Mouse (Mus musculus) c-Kit-negative CD71-positive TER-119-positive erythroid progenitor cells, embryonic 14.5 days (primary cell): Measurements from ENCODE around the gene Ccdc171.
"Not testable (repeated sequence)": the region's sequence is repeated elsewhere in the genome, so short reads cannot be mapped to it uniquely, and the experiment has no call there.

Source experiments
- DNase-seq: peaks from one replicate; pipeline ENCODE4 v3.0.0-alpha.2; 2013; ENCODE audit warnings: low read depth, low spot score

Gene Ccdc171

GRCm38 (mm10) chr4:83656571-83656970 is 131.2 kb downstream of the Ccdc171 start:
- DNase-seq = no peak

DNA sequence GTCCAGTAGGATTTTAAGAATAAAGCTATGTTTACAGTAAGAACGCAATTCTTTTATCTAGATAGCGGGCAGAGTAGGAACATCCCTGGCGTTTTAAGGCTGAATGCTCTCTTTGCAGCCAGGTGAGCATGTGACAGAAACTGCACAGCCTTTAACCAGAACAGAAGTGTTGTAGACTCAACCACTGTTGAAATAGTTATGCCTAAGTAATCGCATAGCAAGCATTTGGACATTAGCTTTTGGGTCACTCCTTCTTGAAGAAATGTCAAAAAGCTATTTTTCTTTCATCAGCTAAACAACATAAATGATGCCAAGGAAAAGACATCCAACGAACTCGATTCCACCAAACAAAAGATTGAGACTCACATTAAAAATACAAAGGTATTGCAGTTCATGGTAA is 131.7 kb downstream of the Ccdc171 start:
- DNase-seq = no peak

DNA sequence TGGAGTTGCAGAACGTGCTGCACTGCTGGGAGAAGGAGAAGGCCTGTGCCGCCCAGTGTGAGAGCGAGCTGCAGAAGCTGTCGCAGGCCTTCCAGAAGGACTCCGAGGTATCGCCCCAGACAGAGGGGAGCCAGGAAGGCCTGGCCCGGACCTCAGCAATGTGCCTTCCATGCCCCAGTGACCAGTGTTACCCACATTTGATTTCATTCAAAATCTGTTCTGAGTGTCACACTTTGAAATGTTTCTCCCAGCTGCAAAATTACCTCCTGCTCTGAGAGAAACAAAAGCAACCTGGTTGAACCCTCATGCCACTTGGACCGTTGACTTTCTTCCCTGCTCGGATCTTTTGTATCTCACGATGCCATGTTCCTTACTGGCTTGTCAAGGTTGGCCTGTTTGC is 133.1 kb downstream of the Ccdc171 start:
- no peak for DNase-seq

DNA sequence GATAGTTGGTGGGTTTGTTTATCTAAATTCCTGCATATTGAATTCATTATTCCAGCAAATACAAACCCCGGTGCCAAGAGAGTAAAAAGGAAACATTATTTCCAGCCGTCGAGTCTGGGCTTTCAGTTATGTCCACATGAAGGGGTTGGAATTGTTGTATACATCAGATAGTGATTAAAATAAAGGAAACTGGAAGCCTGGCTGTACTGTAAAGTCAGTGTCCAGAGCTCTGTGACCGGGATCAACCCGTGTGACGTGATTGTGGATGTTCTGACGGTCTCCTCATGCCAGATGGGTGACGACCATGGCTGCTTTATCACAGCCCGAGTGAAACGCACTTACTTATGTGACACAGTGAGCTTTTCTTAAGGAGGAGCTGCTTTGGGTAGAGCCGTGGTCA is 134.1 kb downstream of the Ccdc171 start:
- no peak for DNase-seq

DNA sequence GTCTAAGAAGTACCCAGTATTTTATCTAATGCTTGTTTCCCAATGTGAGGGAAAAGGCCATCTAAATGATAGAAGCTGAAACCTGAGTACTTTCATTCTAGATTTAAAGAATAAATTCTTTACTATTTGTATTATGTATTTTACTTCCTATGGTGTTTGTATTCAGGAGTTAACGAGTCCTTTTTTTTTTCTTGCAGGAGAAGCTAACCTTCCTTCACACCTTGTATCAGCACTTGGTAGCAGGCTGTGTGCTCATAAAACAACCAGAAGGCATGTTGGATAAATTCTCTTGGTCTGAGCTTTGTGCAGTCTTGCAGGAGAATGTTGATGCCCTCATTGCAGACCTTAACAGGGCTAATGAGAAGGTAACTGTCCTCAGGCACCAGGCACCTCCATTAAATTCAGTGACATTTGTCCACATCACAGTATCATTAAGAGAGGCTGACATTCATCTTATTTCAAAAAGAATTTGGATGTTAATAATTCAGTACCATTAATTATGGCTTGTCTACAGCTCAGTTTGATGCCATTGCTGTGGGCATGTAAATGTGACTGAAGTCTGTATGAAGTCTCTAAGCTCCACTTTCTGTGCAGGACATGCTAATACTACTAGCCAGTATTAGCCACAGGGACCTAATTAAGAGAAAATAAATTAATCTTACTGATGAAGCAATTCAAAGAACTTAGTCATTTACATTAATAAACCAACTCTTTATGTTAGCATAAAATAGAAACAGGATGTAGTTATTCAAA is 136.3 kb downstream of the Ccdc171 start:
- no peak for DNase-seq

GRCm38 (mm10) chr4:83662301-83662700 is 137.0 kb downstream of the Ccdc171 start:
- DNase-seq = no peak

- DNase-seq = no peak
These were observed 144.2 kb downstream of the Ccdc171 start for GRCm38 (mm10) chr4:83669552-83669951.

GRCm38 (mm10) chr4:83675308-83675707 is 150.0 kb downstream of the Ccdc171 start:
- not testable (repeated sequence) for DNase-seq

GRCm38 (mm10) chr4:83676444-83676843 is 151.1 kb downstream of the Ccdc171 start:
- no peak for DNase-seq

DNA sequence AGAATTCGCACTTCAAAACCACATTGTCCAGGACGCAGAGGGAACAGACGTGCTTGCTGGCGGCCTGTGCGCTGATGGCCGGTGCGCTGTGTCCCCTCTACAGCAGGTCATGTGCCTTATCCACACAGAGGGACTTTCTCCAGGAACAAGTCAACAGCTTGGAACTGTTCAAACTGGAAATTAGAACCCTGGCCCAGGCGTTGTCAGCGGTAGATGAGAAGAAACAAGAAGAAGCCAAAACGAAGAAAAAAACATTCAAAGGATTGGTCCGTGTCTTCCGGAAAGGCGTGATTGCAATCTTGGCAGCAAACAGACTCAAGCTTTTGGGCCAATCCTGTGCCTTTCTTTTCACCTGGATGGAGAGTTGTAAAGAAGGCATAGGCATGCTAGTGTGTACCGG is 155.7 kb downstream of the Ccdc171 start:
- DNase-seq = no peak

DNA sequence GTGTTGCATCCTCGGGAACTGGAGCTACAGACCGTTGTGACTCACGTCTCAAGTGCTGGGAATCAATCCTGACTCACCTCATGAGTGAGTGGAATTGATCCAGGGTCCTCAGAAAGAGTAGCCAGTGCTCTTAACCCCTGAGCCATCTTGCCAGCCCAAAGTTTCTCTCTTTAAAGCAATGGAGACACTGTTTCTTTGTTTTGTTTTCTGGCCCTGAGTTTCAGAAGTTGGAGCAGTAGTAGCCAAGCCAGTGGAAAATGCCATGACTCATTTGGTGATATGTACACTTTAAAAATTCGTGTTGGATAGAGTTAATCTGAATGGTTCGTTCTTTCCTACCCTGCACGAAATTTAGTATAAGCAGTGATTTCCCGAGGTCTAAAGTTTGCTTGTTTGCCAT is 157.5 kb downstream of the Ccdc171 start:
- no peak for DNase-seq

DNA sequence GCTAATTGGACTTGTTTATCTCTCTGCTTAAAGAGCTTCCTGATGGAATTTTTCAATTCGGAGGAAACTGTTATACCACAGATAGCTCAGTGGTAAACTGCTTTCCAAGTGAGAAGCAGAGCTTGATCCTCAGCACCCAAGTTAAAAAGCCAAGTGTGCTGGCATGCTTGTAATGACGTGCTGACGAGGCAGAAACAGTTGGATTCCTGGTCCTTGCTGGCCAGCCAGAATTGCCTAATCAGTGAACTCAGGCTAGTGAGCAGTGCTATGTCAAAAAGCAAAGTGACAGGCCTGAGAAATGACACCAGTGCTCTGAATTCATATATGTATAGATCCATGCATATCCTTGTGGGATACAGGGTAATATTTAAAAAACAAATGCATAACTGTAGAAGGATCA is 174.8 kb downstream of the Ccdc171 start:
- no peak for DNase-seq

GRCm38 (mm10) chr4:83716996-83717395 is 191.7 kb downstream of the Ccdc171 start:
- DNase-seq = no peak

DNA sequence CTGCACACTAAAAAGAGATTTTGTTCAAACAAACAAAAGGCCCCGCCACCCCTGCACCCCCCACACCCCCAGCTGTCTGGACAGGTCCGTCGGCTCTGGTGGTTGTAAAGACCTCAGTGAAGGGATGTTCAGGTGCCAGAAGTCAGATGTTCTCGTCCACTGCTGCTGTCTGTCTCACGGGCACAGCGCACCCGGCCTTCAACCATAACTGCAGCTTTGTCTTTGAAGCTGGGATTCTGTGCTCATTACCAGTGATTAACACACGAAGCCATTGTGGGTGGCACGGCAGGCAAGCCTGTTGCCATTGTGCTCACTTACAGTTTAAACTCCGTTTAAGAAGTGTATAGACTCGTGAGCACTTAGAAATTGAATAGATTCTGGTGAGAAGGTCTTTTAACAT is 194.5 kb downstream of the Ccdc171 start:
- no peak for DNase-seq

- DNase-seq = no peak
These were observed 199.8 kb downstream of the Ccdc171 start for GRCm38 (mm10) chr4:83725136-83725535.

- DNase-seq = no peak
These were observed 214.0 kb downstream of the Ccdc171 start for GRCm38 (mm10) chr4:83739137-83739890.

- no peak for DNase-seq
These were observed 214.5 kb downstream of the Ccdc171 start for GRCm38 (mm10) chr4:83739891-83740277.

DNA sequence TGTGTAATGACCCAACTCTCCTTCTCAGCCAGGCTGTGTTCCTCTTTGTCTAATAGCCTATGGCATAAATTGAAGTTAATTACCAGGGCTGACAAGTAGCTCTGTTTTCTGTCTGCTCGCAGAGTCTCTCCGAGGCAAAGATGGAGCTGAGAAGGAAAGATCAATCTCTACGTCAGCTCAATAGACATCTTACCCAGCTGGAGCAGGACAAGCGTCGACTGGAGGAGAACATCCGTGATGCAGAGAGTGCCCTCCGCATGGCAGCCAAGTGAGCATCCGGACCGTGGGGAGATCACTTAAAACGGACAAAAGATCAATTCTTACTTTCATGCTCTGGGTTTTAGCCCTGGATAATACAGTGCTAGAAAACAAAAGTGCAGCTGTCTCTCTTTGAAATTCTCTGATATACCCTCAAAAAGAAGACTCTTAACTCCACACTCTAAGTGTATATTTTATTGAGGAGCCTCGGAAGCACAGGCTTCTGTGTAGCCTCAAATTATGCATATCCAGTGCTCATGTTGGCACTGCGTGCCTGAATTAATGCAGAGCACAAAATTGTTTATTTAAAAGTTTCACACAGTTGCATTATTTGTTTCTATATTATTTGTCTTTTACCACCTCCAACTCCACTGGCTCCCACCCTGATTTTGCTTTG is 217.6 kb downstream of the Ccdc171 start:
- no peak for DNase-seq

DNA sequence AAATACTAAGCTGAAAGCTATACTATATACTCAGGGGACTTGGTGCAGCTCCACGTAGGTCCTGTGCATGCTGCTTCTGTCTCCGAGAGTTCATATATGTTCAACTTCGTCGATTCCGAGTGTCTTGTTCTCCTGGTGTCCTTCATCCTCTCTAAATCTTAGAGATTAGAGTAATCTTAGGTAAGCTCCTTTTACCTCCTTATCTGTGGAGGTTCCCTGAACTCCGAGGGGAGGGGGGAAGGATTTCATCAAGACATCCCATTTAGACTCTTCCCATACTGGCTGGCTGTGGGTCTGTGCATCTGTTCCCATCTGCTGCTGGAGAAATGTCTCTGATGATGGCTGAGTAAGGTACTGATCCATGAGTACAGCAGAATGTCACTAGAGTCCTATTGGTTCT is 249.8 kb downstream of the Ccdc171 start:
- no peak for DNase-seq

DNA sequence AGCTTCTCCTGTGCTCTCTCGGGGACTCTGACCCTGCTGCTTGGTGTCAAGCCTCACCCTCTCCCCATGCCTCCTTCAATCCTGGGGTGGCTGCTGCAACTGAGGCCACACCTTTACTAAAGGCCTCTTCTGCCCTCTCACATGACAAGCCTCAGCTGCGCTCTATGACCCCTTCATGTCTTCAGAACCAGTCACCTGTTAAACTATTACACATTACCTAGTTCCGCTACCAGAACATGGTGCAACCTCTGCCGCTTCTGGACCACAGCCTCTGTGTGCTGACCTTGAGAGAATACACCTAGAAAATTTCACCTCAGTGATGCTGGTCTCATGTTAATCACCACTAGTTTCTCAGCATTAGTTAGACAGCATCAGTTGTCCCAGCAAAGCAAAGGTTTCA is 254.7 kb downstream of the Ccdc171 start:
- DNase-seq = no peak

- no peak for DNase-seq
These were observed 259.8 kb downstream of the Ccdc171 start for GRCm38 (mm10) chr4:83785115-83785514.

DNA sequence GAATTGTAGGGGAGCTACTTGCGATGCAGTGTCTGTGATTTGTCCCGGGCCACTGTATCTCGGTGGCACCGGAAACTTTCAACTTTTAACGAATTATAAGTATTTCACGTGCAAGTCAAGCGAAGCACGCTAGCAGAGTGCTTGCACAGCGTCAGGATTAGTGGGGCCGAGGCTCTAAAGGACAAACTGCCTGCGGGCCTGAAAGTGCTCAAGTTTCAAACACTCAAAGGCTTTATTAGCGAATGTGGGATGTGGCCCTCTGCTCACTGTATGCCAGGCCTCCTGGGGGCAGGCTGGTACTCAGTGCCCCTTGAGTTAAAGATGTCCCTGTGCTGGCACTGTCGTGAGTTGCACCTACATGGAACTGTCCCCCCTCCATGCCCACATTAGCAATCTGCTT is 266.5 kb downstream of the Ccdc171 start:
- DNase-seq = no peak
